Mouse (Mus musculus) skeletal muscle tissue, adult 2 months (tissue): ENCODE results near the gene Kpna2.
"Not testable (repeated sequence)": the region's sequence is repeated elsewhere in the genome, so short reads cannot be mapped to it uniquely, and the experiment has no call there.

Source experiments
- DNase-seq: peaks from one replicate; pipeline ENCODE4 v3.0.0-alpha.2; 2012; ENCODE audit warnings: low read depth, low spot score

The Kpna2 gene

GRCm38 (mm10) chr11:107018606-107019005 is 19.3 kb upstream of the Kpna2 start:
- no peak for DNase-seq

GRCm38 (mm10) chr11:107017339-107017886 is 18.1 kb upstream of the Kpna2 start:
- DNase-seq: no peak

GRCm38 (mm10) chr11:107016893-107017292 is 17.6 kb upstream of the Kpna2 start:
- no peak for DNase-seq

GRCm38 (mm10) chr11:107015535-107016187 is 16.3 kb upstream of the Kpna2 start:
- DNase-seq: not testable (repeated sequence)

- no peak for DNase-seq
These were observed 15.4 kb upstream of the Kpna2 start for GRCm38 (mm10) chr11:107014597-107015309.

GRCm38 (mm10) chr11:107014020-107014585 is 14.8 kb upstream of the Kpna2 start:
- no peak for DNase-seq

- peak; percentile 98 for DNase-seq
These were observed 13.1 kb upstream of the Kpna2 start for GRCm38 (mm10) chr11:107012324-107013017.

GRCm38 (mm10) chr11:107011669-107012323 is 12.5 kb upstream of the Kpna2 start:
- DNase-seq: no peak

- DNase-seq: no peak
These were observed 11.8 kb upstream of the Kpna2 start for GRCm38 (mm10) chr11:107011171-107011570.

GRCm38 (mm10) chr11:107010447-107010846 is 11.1 kb upstream of the Kpna2 start:
- no peak for DNase-seq

- DNase-seq: no peak
These were observed 6.2 kb upstream of the Kpna2 start for GRCm38 (mm10) chr11:107005538-107005937.

GRCm38 (mm10) chr11:107001760-107002675 is 2.7 kb upstream of the Kpna2 start:
- DNase-seq: no peak

- DNase-seq: no peak
These were observed 690 bp upstream of the Kpna2 start for GRCm38 (mm10) chr11:106999949-107000513.

- peak; percentile 11 for DNase-seq
These were observed 640 bp downstream of the Kpna2 start for GRCm38 (mm10) chr11:106998651-106999150.

- no peak for DNase-seq
These were observed 1.4 kb downstream of the Kpna2 start for GRCm38 (mm10) chr11:106997976-106998375.

- not testable (repeated sequence) for DNase-seq
These were observed 2.8 kb downstream of the Kpna2 start for GRCm38 (mm10) chr11:106996492-106996891.

GRCm38 (mm10) chr11:106994246-106995085 is 4.9 kb downstream of the Kpna2 start:
- DNase-seq: no peak

- DNase-seq: no peak
These were observed 12.0 kb downstream of the Kpna2 start for GRCm38 (mm10) chr11:106987384-106987783.
